Mouse (Mus musculus): ENCODE measurements around the gene Hip1.

Hip1 gene

DNA sequence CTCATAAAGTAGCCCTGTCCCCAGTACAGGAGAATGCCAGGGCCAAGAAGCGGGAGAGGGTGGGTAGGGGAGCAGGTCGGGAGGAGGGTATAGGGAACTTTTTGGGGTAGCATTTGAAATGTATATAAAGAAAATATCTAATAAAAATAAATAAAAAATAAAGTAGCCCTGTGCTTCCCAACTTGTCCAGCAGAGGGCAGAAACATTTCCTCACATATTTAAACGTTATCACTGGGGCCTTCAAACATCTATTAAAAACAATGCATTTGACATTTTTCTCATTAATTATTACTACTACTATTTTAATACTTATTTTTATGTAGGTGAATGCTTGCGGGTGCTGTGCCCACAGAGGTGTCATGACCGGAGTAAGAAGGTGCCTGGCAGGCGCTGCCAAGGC, 177.1 kb downstream of the Hip1 start:
- no peak for DNase-seq (ENCODE audit: low spot score)

DNA sequence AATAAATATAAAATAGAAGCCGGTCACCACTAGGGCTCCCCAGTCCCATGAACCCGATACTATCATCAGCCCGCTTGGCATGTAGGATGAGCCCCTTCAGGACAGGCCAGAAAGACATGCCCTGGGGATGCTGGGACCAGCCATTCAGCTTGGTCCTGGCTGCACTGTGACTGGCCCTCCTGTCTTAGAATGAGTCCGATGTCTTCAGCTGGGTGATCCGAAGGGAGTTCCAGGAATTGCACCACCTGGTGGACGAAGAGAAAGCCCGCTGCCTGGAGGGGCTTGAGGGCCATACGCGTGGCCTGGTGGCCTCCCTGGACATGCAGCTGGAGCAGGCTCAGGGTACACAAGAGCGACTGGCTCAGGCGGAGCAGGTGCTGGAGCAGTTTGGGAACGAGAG, 181.4 kb downstream of the Hip1 start:
- DNase-seq (ENCODE audit: low spot score) = no peak

DNA sequence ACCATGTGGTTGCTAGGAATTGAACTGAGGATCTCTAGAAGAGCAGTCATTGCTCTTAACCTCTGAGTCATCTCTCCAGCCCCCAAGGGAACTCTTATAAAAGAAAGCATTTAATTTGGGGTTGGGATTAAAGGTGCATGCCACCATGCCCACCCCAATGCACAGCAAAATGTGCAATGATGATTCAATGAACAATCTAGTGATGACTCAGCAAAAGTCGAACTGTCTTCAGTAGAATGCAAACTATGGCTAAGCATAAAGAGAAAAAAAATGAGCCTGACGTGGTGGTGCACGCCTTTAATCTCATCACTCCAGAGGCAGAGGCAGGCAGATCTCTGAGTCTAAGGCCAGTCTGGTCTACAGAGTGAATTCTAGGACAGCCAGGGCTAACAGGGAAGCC, 182.3 kb downstream of the Hip1 start:
- DNase-seq (ENCODE audit: low spot score) = no peak

DNA sequence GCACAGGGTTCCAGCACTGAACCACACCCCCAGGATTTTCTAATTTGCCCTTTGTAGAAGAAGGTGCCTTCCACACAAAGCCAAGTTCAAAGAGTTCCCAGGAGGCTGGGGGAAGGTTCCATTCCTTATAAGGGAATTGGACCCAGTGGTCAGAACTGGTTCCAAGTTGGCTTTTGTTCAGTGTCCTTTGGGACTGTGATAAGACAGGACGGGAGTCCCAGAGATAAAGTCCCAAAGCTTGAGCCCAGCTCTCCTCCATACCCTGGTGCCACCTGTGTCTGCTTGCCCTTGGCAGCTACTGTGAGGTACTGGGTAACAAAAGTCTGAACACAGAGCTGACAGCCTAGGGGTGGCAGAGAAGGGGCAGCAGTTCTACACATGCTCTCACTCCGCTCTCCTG, 185.1 kb downstream of the Hip1 start:
- peak; percentile 81 for DNase-seq (ENCODE audit: low spot score)

DNA sequence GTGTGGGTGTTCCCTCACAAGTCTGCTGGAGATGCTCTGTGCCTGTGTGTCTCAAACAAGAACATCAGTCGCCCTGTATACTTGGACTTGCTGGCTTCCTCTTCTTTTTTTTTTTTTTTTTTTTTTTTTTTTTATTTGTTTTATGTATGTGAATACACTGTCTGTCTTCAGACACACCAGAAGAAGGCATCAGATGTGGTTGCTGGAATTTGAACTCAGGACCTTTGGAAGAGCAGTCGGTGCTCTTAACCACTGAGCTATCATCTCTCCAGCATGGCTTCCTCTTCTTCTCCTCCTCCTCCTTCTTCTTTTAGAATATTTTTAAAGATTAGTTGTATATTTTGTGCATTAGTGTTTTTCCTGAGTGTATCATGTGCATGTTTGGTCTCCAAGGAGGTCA, 187.4 kb downstream of the Hip1 start:
- DNase-seq (ENCODE audit: low spot score) = peak; percentile 64

Measured in testis, postnatal 14 days (tissue).